Mouse (Mus musculus): ENCODE results near the gene Gm3286.
"Not testable (repeated sequence)": the region's sequence is repeated elsewhere in the genome, so short reads cannot be mapped to it uniquely, and the experiment has no call there.

Gm3286 gene

DNA sequence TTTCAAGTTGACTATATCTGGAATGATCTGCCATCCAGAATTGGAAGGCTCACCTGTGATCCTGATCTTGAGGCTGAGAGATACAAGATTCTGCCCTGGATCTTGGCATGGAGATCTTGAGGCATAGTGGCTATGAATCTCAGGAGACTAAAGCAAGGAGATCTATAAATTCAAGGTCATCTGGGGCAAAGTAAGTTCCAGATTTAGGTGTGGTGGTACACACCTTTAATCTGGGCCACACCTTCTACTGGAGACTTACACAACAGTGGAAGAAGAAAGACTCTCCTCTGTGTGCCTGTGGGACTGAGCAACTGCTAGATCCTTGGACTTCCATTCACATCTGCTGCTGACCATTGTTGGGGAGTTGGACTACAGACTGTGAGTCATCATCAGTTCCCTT, at the start of gene Gm3286:
Gene Gm3286 (plus strand): TSS at position 301 of the 400 bp plus-strand sequence.
- DNase-seq (ENCODE audit: low read depth in 1 of 2, low spot score in 2 of 2) = not testable (repeated sequence)

Measured in monocyte, adult 2 months (primary cell).